Mouse (Mus musculus) megakaryocyte-erythroid progenitor cell, adult 5-6 weeks (primary cell): ENCODE results near the gene Bbx. TPM values are rescaled to one million over a fixed set of nuclear protein-coding genes. Genes with fewer than 3 reads are reported as not detected.
A peak's percentile ranks its signal among the peaks of the same experiment; 100 is the strongest.

Experiments used
- ATAC-seq: replicated peaks from 2 replicates; pipeline ENCODE4 v1.8.0; 2016; ENCODE audit warnings: mild to moderate bottlenecking, inconsistent platforms; ENCODE audit not compliant: severe bottlenecking, poor library complexity, low FRiP score, low TSS enrichment
- total RNA-seq, 2 experiments: library from RNA; stranded (forward) in 1 of 2; stranded (reverse) in 1 of 2; fragments of 200-1000, 215-1000 nt in 1 of 2; fragments of >200 nt in 1 of 2; fragmentation: Nextera tagmentation in 1 of 2; gene quantifications; 2 replicates each; pipeline ENCODE4 v1.2.3; 2014 to 2017

Gene Bbx
- total RNA-seq, 2 experiments from 2014 or later: 10.6 to 19.1 TPM

GRCm38 (mm10) chr16:50254522-50255159 is 177.5 kb downstream of the Bbx start:
- ATAC-seq: peak; percentile 70; the same call in 1 of the 2 replicates

- no peak for ATAC-seq
These were observed 180.7 kb downstream of the Bbx start for GRCm38 (mm10) chr16:50251417-50251975.

DNA sequence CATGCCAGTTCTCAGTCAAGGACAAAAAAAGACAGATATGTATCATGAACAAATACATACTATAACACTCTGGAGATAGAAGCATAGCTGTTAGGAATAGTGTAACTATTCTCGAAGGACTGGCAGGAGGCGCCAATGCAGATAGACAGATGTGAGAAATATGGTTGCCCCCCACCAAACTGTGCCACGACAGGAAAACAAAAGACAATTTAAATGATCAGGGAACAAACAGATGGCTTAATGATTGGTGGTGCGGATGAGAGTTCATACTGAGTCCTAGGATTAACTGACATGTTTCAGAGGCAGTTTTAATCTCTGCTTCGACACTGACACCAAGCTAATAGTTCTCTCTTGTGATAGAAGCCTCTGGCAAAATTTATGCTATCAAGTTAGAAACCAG is 181.7 kb downstream of the Bbx start:
- ATAC-seq: no peak

DNA sequence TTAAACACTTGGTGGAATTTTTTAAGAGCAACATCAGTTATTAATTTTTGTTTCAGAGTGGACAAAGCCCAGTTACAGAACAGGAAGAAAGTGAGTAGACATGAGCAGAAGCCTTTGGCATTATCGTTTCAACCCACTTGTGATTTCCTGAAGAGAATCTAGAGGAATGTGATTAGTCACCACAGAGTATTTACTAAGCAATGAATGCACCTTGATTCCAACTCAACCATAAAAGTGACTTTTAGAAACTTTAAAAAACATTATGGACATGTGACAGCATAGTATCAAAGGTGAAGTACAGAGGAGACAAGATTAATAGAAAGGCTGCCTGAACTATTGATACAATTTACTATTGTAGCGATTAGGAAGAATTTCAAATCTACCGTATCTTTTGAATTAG is 183.2 kb downstream of the Bbx start:
- ATAC-seq: no peak

DNA sequence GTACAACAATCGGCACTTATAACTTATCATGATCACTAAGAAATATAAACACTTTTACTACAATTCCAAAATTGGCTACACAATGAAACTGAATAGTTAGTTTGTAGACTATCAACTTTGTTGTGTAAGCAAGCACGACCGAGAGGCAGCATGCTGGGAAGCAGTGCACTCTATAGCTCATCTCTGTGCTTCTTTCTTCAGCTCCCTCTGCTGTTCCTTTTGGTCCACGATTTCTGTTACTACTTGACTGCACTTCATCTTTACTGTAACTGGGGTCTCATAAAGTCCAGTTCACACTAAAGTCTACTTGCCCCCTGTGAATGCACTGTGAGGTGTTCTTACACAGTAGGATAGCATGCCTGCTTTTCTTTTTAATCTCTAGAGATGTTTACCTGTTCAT is 189.7 kb downstream of the Bbx start:
- no peak for ATAC-seq

DNA sequence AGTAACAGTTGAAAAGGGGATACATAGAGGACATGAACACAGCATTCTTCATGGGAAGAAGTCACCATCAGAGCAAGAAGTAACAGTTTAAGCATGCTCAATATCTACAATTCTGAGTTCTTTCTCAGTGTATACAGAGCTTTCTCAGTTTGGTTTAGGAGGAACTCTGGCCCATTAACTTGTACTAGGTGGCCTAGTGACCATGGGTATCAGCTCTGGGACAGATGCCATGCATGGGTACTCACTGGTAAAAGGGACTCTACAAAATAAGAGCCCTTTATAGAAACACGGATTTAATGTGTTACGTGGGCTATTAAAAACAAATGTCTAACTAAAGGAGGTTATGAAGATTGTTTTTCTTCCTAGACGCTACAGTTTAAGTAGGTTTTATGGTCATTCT is 190.6 kb downstream of the Bbx start:
- ATAC-seq: no peak

DNA sequence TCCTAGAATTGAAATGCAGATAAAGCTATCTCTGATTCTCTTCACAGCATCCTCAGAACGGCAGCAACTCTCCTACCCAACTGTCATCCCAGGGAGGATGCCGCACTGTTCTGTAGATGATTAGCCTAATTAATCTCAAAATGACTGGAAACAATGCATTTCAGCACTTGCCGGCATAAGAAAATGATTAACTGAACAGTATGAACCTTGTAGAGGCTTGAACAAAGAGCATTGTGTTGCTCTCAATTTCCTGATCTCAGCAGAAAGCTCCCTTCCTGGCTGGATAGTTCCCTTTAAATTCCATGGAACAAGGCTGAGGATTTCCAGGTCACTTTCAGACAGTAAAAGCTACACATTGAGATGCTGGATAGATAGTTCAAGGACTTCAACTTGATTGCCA is 197.0 kb downstream of the Bbx start:
- ATAC-seq: no peak

- no peak for ATAC-seq
These were observed 201.6 kb downstream of the Bbx start for GRCm38 (mm10) chr16:50230624-50231023.

DNA sequence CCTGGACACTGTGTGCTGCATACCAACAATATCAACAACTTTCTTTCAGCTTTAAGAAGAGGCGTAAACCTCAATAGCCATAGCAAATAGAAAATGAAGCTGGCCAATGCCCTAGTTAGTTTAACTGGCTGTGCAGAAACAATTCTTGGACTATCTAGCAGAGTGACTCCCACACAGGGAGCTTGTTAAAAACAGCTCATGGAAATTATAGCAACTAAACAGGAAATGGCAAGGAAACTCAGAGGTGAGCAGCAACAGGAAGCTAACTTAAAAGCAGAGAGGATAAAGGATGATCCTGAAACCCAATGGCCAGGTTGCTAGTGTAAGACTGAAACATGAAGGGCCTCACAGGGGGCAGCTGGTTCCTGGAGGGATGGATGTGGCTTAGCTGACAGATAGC is 203.4 kb downstream of the Bbx start:
- no peak for ATAC-seq

- no peak for ATAC-seq
These were observed 205.9 kb downstream of the Bbx start for GRCm38 (mm10) chr16:50226274-50226673.

DNA sequence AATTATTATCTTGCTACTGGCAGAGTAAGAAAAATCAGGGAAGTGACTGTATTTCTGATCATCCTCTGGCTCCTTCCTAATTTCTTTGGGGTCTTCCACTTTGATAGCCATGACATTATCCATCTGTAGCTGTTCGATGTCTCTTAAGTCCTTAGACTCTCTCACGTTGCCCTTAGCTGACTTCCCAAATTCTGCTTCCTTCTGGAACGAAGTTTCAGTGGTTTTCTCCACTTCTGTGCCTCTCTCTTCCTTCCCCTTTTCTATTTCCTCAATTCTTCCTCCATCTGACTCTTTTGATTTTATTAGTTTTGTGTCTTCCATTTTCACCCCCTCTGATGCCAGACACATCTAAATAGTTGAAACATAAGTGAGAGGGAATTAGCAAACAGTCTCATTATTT is 207.2 kb downstream of the Bbx start:
- ATAC-seq: no peak

GRCm38 (mm10) chr16:50220734-50221501 is 211.3 kb downstream of the Bbx start:
- ATAC-seq: no peak

DNA sequence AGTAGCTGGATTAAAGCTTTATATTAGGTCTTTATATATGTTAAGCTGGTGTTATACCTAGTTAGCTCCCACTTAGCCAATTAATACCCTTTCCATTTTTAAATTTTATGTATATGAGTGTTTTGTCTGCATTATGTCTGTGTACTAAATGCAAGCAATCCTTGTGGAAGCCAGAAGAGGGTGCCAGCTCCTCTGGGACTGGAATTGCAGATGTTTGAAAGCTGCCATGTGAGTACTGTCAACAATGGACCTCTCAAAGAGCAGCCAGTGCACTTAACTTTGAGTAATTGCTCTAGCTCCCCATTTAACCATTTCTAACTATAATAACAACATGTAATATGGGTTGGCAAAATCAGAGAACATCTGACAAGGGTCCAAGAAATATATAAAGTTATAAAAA is 215.1 kb downstream of the Bbx start:
- no peak for ATAC-seq

DNA sequence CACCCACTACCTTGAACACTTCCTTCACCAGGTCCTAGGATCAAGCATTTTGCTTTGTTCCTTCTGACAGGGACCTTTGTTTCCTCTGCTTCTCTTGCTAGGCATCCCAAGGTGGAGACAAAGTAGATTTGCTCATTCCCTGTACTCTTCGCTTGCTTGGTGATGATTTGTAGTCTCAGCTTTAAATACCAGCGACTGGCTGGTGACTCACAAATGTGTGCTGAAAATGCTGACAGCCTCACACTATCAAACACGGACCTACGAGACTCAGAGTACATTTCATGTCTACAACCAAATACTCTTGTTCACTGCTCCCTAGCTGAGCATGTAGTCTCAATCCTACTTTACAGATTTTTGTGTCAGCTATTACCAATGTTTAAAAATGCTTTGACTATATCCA is 220.5 kb downstream of the Bbx start:
- ATAC-seq: no peak

GRCm38 (mm10) chr16:50211231-50211630 is 221.0 kb downstream of the Bbx start:
- no peak for ATAC-seq

DNA sequence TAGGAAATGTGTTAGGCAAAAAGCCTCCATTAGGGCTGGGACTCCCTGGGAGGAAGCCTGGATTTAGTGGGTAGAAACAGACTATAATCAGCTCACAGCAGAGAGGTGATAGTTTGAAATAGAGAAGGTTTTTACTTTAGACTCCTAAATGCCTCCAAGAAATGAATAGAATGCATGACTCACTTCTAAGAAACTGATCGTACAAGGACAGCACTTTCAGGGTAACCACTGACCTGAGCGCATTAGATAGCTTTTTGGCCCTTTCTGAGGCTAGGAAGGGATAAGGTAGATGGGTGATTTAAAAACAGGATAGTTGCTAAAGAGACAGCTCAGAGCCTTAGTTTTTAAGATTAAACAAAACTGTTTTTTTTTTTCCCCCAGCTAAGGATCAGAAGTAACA is 221.4 kb downstream of the Bbx start:
- ATAC-seq: no peak

DNA sequence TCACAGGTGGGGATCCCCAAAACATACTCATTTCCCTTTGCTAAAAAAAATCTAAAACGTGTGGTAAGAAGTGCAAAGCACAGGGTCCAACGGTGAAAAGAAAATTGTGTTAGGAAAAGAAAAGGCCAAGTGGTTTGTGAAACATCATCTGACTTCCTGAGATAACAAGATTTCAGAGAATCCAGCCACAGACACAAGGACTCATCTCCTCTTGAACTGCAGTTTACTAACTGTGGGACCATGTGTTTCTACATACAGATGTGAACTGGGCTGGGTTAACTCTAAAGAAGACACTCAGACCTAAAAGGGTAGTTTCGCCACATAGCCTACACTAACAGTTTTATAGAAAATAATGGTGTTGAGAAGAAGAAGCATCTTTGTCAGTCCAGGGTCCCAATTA is 227.2 kb downstream of the Bbx start:
- no peak; the same call in 1 of the 2 replicates for ATAC-seq

GRCm38 (mm10) chr16:50201546-50202151 is 230.5 kb downstream of the Bbx start:
- ATAC-seq: peak; percentile 86

GRCm38 (mm10) chr16:50200214-50200613 is 232.0 kb downstream of the Bbx start:
- no peak for ATAC-seq

DNA sequence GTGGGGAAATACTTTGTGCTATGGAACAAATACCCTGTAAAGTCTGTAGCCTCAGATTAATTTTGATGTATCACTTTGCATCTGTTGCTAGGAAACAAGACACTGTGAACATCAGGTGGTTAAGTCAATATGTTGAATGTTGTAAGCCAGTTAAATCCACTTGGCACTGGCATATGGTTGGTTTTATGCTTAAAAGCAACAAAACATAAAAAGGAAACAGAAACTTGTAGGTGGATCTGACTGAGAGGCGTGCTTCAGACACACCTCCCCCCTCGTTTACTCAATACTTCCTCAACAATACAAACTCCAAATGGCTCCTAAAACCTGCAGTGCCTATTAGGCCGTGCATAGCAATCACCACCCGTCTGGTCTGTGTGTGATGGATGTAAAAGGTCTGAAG is 236.1 kb downstream of the Bbx start:
- ATAC-seq: no peak

- ATAC-seq: no peak
These were observed 239.6 kb downstream of the Bbx start for GRCm38 (mm10) chr16:50192626-50193025.
